Mouse (Mus musculus): ENCODE data around the gene Glud1.

DNA sequence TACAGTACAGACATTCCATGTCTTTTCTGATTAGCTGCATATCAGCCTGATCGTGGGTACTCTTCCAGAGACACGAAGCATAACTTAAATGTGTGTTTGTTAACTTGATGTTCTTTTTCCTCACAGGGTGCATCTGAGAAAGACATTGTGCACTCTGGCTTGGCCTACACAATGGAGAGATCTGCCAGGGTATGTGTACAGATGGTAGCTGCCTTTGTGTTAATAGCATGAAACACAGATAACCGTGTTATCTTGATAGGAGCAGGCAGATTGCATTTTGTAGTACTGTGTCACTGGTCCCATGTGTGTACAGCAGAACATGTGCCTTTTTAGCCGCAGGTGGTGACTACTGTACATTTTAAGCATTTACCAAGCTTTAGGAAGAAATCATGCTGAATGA lies 31.5 kb downstream of the Glud1 start:
- TF ChIP-seq CTCF (IDR thresholded peaks at IDR 0.05; ENCODE audit: extremely low read depth, insufficient read depth, low read length) (no peak), POLR2A (IDR thresholded peaks at IDR 0.05; ENCODE audit: extremely low read depth, insufficient read depth, low read length) (no peak)
